Mouse (Mus musculus) embryonic facial prominence, embryonic 12.5 days (tissue): Measurements from ENCODE around the gene Map3k5. TPM values are rescaled to one million over a fixed set of nuclear protein-coding genes. Genes with fewer than 3 reads are reported as not detected.

ENCODE experiments used
- ATAC-seq: fragments of 200-750 bp; cut with Nextera tagmentation; 2 replicates; pipeline ENCODE4 v1.8.0; 2017; ENCODE audit not compliant: insufficient number of reproducible peaks, insufficient read depth, low FRiP score, low TSS enrichment
- H3K27ac ChIP-seq: fragments of 300-500 bp; sonication (generic); 2 replicates; pipeline ENCODE4 v1.5.1; 2016; ENCODE audit warnings: mild to moderate bottlenecking
- H3K27me3 ChIP-seq: fragments of 300-500 bp; sonication (generic); 2 replicates; pipeline ENCODE4 v1.6.1; 2016; ENCODE audit warnings: mild to moderate bottlenecking, moderate library complexity
- H3K36me3 ChIP-seq: fragments of 300-500 bp; sonication (generic); 2 replicates; pipeline ENCODE4 v1.6.1; 2016; ENCODE audit warnings: mild to moderate bottlenecking
- H3K4me1 ChIP-seq: fragments of 300-500 bp; sonication (generic); 2 replicates; pipeline ENCODE4 v1.6.1; 2016
- H3K4me2 ChIP-seq: fragments of 300-500 bp; sonication (generic); replicated peaks from 2 replicates; pipeline ENCODE4 v1.6.1; 2016; ENCODE audit warnings: mild to moderate bottlenecking, moderate library complexity
- H3K4me3 ChIP-seq: fragments of 300-500 bp; sonication (generic); 2 replicates; pipeline ENCODE4 v1.5.1; 2016; ENCODE audit warnings: mild to moderate bottlenecking
- H3K9ac ChIP-seq: fragments of 300-500 bp; sonication (generic); 2 replicates; pipeline ENCODE4 v1.6.1; 2016; ENCODE audit warnings: mild to moderate bottlenecking, moderate library complexity
- H3K9me3 ChIP-seq: fragments of 300-500 bp; sonication (generic); 2 replicates; pipeline ENCODE4 v1.6.1; 2016; ENCODE audit warnings: mild to moderate bottlenecking, moderate library complexity
- WGBS: fragments of 180-500 bp; shearing (Covaris S2); methylation state at CpG from one replicate; pipeline ENCODE4 v1.1.7; 2016; 5-methylcytosine and 5-hydroxymethylcytosine counted together
- polyA plus RNA-seq: library from polyadenylated mRNA; unstranded; fragments of >200 nt; fragmentation: Nextera tagmentation; extraction: Ambion mirVana; gene quantifications from 2 replicates; pipeline ENCODE4 v1.2.1, GENCODE M21; 2016

The Map3k5 gene
- polyA plus RNA-seq, 1 experiment from 2014 or later: 2.5 TPM

- H3K4me3 ChIP-seq: no peak overlapping the region
- H3K4me1 ChIP-seq: no peaks in the 10 kb centered on the region
- H3K4me2 ChIP-seq: no peak overlapping the region
- no peaks in the 10 kb centered on the region for H3K27me3 ChIP-seq
- no peak overlapping the region for H3K27ac ChIP-seq
- no peaks in the 10 kb centered on the region for H3K36me3 ChIP-seq
- 84% methylated on average over 3 of the region's 3 CpGs for WGBS
- ATAC-seq: no peak
- H3K9me3 ChIP-seq: no peaks in the 10 kb centered on the region
- no peak overlapping the region for H3K9ac ChIP-seq
Measured at GRCm38 (mm10) chr10:20092371-20092770, 158.1 kb downstream of the Map3k5 start.

DNA sequence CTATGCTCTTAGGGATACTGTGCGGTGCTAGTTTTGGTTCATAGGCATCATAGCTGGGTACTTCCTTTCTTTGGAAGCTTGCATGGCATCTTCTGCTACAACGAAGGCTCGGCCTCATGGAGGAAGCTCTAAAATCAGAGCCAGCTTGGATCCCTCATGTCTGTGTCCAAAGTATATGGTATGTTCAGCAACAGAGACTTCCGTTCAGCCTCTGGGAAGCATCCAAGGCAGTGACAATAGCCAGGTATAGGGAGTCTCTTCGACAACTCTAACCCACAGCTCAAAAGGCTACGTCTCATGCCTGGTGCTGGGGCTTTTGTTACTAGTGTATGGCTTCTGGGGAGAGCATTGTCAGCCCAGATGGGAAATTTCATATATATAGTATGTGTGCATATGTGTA is 167.2 kb downstream of the Map3k5 start:
- no peak overlapping the region for H3K27ac ChIP-seq
- no peak overlapping the region for H3K4me2 ChIP-seq
- H3K4me3 ChIP-seq: no peak overlapping the region
- H3K9me3 ChIP-seq: no peaks in the 10 kb centered on the region
- no peaks in the 10 kb centered on the region for H3K36me3 ChIP-seq
- no peak overlapping the region for H3K9ac ChIP-seq
- ATAC-seq: no peak
- no peaks in the 10 kb centered on the region for H3K4me1 ChIP-seq
- H3K27me3 ChIP-seq: no peaks in the 10 kb centered on the region
- 94% methylated on average over 6 of the region's 6 CpGs for WGBS

DNA sequence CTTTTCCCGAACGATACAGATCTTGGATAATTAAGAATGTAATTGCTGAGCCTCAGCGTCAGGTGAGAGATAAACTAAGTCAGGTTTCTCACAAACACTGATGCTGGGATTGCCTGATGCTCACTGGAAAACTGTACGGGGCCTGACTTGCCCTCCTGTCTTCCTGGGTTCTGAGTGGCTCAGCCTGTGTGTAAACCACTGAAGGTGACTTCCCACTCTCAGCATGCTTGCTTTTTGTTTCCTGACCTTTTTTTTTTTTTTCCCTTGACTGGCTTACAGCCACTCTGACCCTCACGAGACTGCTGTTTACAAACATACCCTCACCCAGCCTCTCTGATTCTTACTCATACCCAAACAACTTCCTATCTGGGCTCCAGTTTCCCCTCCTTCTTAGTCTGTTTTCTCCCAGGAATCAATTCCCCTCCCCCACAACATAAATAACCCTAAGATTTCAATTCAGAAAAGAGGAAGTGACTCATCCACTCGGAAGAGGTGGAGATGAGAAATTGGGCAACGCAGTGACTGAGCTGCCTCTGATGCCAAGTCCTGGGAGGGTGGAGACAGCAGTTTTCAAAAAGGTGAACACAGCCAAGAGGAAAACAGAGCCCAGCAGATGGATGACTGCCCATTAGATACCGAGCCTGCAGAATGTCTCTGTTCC is 170.1 kb downstream of the Map3k5 start:
- no peaks in the 10 kb centered on the region for H3K27me3 ChIP-seq
- no peaks in the 10 kb centered on the region for H3K4me1 ChIP-seq
- 68% methylated on average over 8 of the region's 8 CpGs for WGBS
- no peaks in the 10 kb centered on the region for H3K36me3 ChIP-seq
- no peak overlapping the region for H3K4me2 ChIP-seq
- H3K9ac ChIP-seq: no peak overlapping the region
- no peak overlapping the region for H3K4me3 ChIP-seq
- no peak for ATAC-seq
- no peak overlapping the region for H3K27ac ChIP-seq
- H3K9me3 ChIP-seq: no peaks in the 10 kb centered on the region

GRCm38 (mm10) chr10:20105575-20105974 is 171.3 kb downstream of the Map3k5 start:
- H3K4me2 ChIP-seq: no peak overlapping the region
- no peak for ATAC-seq
- H3K27me3 ChIP-seq: no peaks in the 10 kb centered on the region
- H3K9ac ChIP-seq: no peak overlapping the region
- no peaks in the 10 kb centered on the region for H3K9me3 ChIP-seq
- no peaks in the 10 kb centered on the region for H3K4me1 ChIP-seq
- H3K4me3 ChIP-seq: no peak overlapping the region
- H3K27ac ChIP-seq: no peak overlapping the region
- no peaks in the 10 kb centered on the region for H3K36me3 ChIP-seq
- 73% methylated on average over 4 of the region's 4 CpGs for WGBS

DNA sequence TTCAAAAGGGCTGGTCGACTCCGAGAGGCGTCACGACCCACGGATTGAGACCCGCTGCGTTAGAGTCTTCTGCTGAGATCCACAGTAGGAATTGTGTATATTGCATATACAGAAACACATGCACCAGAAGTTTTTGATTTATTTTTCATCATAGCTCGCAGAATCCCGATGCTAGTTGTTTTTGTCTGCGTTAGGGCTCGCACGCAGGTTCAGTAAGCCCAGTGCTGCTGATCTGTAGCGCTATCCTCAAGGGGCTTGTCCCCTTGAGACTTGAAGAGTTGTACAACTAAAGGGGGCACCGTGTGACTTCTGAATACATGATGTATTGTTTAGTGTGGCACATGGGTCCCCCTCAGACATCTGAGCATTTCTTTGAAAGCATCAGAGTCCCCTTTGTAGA is 172.8 kb downstream of the Map3k5 start:
- no peaks in the 10 kb centered on the region for H3K9me3 ChIP-seq
- WGBS: 92% methylated on average over 14 of the region's 14 CpGs
- no peak overlapping the region for H3K4me3 ChIP-seq
- H3K36me3 ChIP-seq: no peaks in the 10 kb centered on the region
- H3K9ac ChIP-seq: no peak overlapping the region
- no peak overlapping the region for H3K27ac ChIP-seq
- no peak for ATAC-seq
- no peaks in the 10 kb centered on the region for H3K4me1 ChIP-seq
- no peak overlapping the region for H3K4me2 ChIP-seq
- no peaks in the 10 kb centered on the region for H3K27me3 ChIP-seq

GRCm38 (mm10) chr10:20111508-20111907 is 177.2 kb downstream of the Map3k5 start:
- 84% methylated on average over 5 of the region's 5 CpGs for WGBS
- H3K4me2 ChIP-seq: no peak overlapping the region
- H3K36me3 ChIP-seq: no peaks in the 10 kb centered on the region
- ATAC-seq: no peak
- H3K4me1 ChIP-seq: no peaks in the 10 kb centered on the region
- H3K27ac ChIP-seq: no peak overlapping the region
- H3K27me3 ChIP-seq: no peaks in the 10 kb centered on the region
- no peak overlapping the region for H3K9ac ChIP-seq
- no peak overlapping the region for H3K4me3 ChIP-seq
- no peaks in the 10 kb centered on the region for H3K9me3 ChIP-seq

DNA sequence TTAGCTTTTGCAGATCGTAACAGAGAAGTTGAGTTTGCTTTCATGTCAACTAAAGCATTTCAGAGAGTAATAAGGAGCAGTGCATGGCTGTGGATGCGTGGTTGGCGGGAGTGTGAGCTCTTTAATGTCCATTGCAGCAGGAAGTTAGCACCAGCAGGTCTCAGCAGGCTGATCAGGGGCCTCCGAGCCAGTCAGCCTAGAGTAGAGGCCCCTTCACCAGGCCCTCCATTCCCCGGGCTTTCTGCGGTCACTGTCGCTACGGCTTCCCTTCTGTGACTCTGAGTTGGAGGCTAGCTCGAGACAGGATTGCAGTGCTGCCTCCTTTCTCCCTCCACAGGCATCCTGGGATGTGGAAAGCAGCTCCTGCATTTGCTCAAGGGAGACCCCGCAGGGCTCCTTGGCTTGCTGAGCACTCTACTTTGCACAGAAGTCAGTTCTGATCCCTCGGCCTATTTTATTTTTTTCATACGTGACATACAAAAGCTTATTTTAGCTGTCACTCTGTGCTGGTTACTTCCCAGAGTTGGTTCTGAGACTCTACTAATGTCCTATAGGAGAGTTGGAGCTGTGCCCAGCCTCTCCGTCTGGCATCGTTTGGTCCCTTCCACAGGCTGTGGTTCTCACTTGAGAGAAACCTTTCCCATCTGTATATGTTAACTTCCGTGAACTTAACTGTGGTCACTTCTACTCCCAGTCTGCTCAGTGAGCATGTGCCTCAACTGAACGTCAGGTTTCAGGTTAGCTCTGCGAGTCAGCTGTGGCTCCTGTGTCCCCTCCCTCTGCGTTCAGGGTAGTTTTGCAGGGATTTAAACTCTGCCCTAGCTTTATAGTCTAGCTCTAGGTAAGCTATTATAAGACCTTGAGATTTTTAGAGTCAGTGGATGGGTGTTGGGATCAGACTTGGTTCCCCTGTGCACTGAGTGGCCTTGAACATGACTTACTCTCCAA is 178.0 kb downstream of the Map3k5 start:
- Histone ChIP-seq H3K9me3 (no peaks in the 10 kb centered on the region), H3K36me3 (no peaks in the 10 kb centered on the region), H3K27me3 (no peaks in the 10 kb centered on the region), H3K9ac (no peak overlapping the region), H3K27ac (no peak overlapping the region), H3K4me1 (no peaks in the 10 kb centered on the region), H3K4me3 (no peak overlapping the region), H3K4me2 (no peak overlapping the region)
- WGBS: 81% methylated on average over 18 of the region's 18 CpGs
- no peak for ATAC-seq

DNA sequence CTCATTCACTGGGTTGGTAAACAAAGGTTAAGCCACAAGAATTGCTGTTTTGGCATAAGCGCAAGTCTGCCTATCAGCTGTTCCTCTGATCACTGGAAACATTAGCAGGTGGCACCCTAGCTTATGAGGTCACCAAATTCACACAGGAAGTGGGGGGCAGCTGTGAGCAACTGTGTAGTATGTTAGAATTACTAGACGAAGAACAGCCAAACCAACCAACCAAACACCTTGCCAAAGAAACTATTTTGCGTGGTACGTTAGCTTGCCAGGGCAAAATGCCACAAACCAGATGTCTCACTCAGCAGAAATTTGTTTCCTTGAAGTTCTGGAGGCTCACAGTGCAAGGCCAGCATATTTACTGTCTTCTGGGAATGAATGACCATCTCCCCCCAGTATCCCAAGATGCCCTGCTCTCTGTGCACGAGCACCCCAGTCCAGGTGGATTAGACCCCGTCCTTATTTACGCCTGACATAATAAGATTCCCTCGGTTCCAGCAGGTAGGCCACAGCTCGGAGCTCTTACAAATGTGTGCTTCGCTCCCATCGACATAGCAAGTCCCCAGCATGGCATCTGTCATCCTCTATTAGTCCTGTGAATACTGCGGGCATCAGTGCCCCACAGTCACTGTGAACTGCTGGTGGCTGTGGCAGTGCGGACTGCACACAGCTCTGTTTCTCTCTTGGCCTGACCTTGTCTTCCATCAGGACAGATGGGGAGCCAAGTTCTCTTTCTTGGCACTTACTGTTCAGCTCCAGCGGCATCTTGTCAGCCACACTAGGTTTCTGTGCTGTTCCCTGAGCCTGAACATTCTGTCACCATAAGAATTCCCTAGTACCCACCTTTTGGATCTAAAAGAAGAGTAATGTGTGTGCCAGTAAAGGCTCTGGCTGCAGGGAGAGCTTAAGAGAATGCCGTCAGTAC is 185.5 kb downstream of the Map3k5 start:
- Histone ChIP-seq H3K36me3 (no peaks in the 10 kb centered on the region), H3K27me3 (no peaks in the 10 kb centered on the region), H3K4me3 (no peak overlapping the region), H3K9me3 (no peaks in the 10 kb centered on the region), H3K27ac (no peak overlapping the region), H3K4me2 (no peak overlapping the region), H3K4me1 (no peaks in the 10 kb centered on the region), H3K9ac (no peak overlapping the region)
- no peak for ATAC-seq
- 89% methylated on average over 15 of the region's 15 CpGs for WGBS

GRCm38 (mm10) chr10:20121981-20122380 is 187.7 kb downstream of the Map3k5 start:
- no peaks in the 10 kb centered on the region for H3K36me3 ChIP-seq
- ATAC-seq: no peak
- no peaks in the 10 kb centered on the region for H3K4me1 ChIP-seq
- WGBS: 84% methylated on average over 4 of the region's 4 CpGs
- no peaks in the 10 kb centered on the region for H3K9me3 ChIP-seq
- no peak overlapping the region for H3K4me3 ChIP-seq
- no peak overlapping the region for H3K27ac ChIP-seq
- no peak overlapping the region for H3K4me2 ChIP-seq
- H3K27me3 ChIP-seq: no peaks in the 10 kb centered on the region
- no peak overlapping the region for H3K9ac ChIP-seq

DNA sequence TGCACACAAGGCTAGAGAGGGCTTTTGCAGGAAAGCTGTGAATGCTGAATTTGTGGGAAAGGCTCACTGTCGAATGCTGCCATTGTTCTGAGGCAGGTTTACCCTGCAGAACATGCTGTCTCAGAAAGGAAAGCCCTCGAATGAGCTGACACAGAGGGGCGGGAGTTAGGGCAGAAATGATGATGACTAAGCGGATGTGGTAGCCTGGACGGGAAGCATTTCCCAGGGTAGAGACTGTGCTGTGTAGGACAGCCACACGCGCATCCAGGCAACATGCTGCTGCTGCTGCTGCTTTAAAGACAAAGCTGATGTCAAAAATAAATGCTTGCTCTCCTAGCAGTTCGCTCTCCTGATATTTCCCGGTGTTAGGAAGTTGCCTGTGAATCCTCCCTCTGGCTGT is 189.1 kb downstream of the Map3k5 start:
- no peak for ATAC-seq
- WGBS: 42% methylated on average over 9 of the region's 9 CpGs
- no peak overlapping the region for H3K27ac ChIP-seq

GRCm38 (mm10) chr10:20124576-20124975 is 190.3 kb downstream of the Map3k5 start:
- H3K27me3 ChIP-seq: no peaks in the 10 kb centered on the region
- no peak for ATAC-seq
- H3K9ac ChIP-seq: no peak overlapping the region
- H3K27ac ChIP-seq: no peak overlapping the region
- no peaks in the 10 kb centered on the region for H3K9me3 ChIP-seq
- H3K36me3 ChIP-seq: no peaks in the 10 kb centered on the region
- H3K4me2 ChIP-seq: no peak overlapping the region
- 84% methylated on average over 12 of the region's 12 CpGs for WGBS
- no peak overlapping the region for H3K4me3 ChIP-seq
- no peaks in the 10 kb centered on the region for H3K4me1 ChIP-seq

More for the DNA sequence above, 189.1 kb downstream of the Map3k5 start:
- Histone ChIP-seq H3K4me1 (no peaks in the 10 kb centered on the region), H3K9ac (0 out of 2 replicates have a peak overlapping the region, but pooled peaks have one; percentile 15), H3K4me3 (no peak overlapping the region), H3K4me2 (no peak overlapping the region), H3K27me3 (no peaks in the 10 kb centered on the region), H3K36me3 (no peaks in the 10 kb centered on the region), H3K9me3 (no peaks in the 10 kb centered on the region)
